Mouse (Mus musculus) left cerebral cortex, adult 2 months (tissue): Measurements from ENCODE around the gene Dlx5. TPM values are rescaled to one million over a fixed set of nuclear protein-coding genes. Genes with fewer than 3 reads are reported as not detected.
A peak's percentile ranks its signal among the peaks of the same experiment; 100 is the strongest.

Source experiments
- DNase-seq, 2 experiments: peaks; one replicate each; pipeline ENCODE4 v3.0.0; 2021 to 2022; ENCODE audit warnings: low spot score in 2 of 2, mixed read lengths in 1 of 2; ENCODE audit errors: extremely low spot score in 1 of 2
- H3K27ac ChIP-seq: fragments of 200-600 bp; 2 replicates; pipeline ENCODE4 v1.8.1; 2022
- H3K4me3 ChIP-seq: fragments of 200-600 bp; 2 replicates; pipeline ENCODE4 v1.8.1; 2022
- CTCF ChIP-seq: fragments of 200-600 bp; IDR thresholded peaks from 2 replicates; pipeline ENCODE4 v1.8.1; 2022; ENCODE audit warnings: antibody characterized with exemption, mild to moderate bottlenecking, moderate library complexity
- intact Hi-C: fragments of 180-260 bp; cut with DNase I; formaldehyde crosslinking; loops from one replicate; pipeline ENCODE4 v1.15.1; 2025
- total RNA-seq, 2 experiments: library from RNA; stranded (reverse); gene quantifications; 2 replicates each; pipeline ENCODE4 v1.2.3; 2021

Dlx5 gene
- total RNA-seq, 2 experiments from 2014 or later: 5.6 to 8.9 TPM

DNA sequence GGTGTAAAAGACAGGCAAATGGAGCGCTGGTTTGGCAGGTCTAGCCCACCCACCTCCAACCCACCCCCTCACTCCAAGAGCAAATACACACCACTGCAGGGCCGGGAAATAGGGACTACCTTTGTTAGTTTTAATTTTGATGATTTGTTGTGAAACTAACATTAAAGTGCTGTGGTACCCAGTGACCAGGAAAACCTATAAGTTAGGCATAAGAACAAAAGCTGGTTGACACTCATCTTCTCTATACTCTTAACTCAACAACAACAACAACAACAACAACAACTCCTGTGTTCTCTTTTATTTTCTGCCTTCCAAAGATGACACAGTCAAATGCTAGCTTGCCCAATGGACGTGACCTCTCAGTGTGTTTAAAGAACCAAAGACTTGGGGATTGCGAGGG is 25.0 kb downstream of the Dlx5 start:
- no peak overlapping the region for H3K4me3 ChIP-seq
- DNase-seq: no peak
- no peak for TF ChIP-seq CTCF
- H3K27ac ChIP-seq: no peak overlapping the region
- intact Hi-C loops: no loop called here

DNA sequence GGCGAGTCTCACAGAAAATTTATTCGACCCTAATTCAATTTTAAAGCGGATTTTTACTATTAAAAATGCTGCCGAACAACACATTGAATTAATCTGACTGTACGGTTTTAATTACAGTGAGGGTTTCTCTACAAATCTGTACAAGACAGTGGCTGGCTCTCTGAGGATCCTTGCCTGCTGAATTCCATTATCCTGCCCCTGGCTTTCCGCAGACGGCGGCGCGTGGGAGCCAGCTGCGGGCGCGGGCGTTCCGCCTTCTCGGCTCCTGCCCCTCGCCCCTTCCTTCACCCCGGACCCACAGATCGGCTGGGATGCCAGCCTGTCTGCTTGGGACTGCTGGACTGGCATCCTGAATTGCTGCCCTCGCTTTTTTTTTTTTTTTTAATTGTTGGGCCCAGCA is 25.6 kb downstream of the Dlx5 start:
- DNase-seq: no peak
- TF ChIP-seq CTCF: no peak
- Histone ChIP-seq H3K27ac (no peak overlapping the region), H3K4me3 (0 out of 2 replicates have a peak overlapping the region, but pooled peaks have one; percentile 4)
- intact Hi-C loops: no loop called here

DNA sequence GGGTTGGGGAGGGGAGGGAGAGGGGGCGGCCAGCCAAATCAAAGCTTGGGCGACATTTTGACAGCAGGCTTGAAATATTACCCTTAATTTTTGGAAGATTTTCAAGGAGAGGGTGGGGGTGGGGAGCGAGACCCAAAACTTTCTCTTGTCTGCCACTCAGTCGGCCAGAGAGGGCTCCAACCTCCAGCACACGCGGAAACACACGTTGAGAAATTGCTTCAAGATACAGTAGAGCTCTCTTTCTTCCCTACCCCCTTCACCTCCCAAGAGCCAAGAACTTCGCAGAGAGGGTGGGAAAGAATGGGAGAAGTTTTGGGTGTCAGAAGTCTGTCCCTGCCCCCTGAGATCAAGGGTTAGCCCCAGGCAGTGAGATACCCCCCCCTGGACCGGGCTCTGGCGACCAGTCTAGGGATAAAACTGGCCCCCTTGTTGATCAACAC is 26.1 kb downstream of the Dlx5 start:
- no peak for DNase-seq
- Histone ChIP-seq H3K27ac (no peak overlapping the region), H3K4me3 (no peak overlapping the region)
- no peak for TF ChIP-seq CTCF
- intact Hi-C loops: no loop called here

DNA sequence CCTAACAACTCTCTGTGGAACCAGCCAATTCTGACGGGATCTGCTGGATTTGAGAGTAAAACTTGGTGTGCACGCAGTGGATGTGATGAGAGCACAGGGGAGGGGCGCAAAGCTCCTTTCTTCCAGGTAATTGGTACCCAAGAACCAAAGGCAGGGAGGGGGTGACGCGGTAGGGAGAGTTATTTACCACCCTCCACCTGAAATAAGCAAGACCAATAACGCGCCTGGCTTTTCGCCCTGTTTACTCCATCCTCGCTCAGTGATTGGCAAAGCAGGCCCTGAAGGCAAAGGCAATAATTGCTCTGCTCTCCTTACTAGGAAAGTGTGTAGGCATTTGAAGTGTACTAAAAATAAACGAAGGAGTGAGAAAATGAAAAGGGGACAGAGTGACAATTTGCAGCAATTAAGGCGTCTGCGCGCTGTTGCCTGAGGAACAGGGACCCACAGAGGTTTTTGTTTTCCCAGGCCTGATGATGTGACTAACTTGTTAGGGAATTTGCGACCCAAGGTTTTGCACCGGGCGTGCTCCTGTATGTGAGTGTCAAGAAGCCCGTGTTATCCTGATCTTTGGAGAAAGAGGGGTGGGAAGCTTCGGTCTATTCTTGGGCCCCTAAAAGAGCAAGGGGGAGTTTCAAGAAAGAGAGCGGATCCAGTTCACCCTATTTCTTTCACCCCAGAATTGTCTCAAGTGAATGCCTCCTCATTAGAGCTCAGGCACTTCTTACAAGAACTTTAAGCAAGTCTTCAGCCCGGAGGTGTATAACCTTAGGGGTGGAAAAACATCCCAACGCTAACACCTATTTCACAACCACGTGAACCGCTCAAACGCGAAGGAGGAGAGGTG is 26.8 kb downstream of the Dlx5 start:
- TF ChIP-seq CTCF: no peak

DNA sequence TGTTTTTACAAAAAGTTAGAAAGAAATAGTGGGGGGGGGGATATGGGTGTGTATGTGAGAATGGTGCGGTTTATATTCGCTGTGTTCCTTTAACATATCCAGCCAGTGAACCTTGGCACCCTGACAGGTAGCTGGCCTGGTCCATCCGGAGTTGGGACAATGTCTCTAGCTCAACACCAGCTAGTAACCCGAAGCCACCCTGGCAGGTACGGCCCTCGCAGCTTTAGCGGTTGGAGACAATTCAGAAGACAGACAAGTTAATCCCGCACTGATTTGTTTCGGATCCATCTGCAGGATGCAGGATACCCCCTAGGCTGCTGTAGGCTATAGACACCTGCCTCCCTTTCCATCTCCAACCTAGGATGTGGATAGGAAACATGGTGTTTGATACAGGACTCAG is 27.7 kb downstream of the Dlx5 start:
- no peak for DNase-seq
- Histone ChIP-seq H3K4me3 (no peak overlapping the region), H3K27ac (no peak overlapping the region)
- TF ChIP-seq CTCF: no peak
- intact Hi-C loops: no loop called here

More for the DNA sequence above, 26.8 kb downstream of the Dlx5 start:
- Histone ChIP-seq H3K27ac (no peak overlapping the region), H3K4me3 (no peak overlapping the region)
- intact Hi-C loops: no loop called here
- DNase-seq: no peak

DNA sequence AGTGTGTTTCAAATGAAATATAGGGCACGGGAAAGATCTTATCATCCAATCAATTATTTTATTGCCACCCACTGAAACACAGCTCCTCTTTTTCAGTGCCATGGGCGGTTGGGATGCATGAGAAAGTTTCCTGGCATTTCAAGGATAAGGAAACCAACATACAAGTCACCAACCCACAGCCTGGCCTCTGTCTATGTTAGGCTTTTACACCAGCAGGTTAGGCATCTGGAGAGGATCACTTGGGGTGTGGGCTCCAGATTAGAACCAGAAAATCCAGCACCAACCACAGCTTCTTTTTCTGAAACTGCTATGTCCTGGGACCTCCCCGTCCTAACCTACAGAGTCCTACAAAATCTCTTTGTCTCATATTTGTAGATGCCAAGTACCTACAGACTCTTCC is 28.9 kb downstream of the Dlx5 start:
- Histone ChIP-seq H3K27ac (no peak overlapping the region), H3K4me3 (no peak overlapping the region)
- TF ChIP-seq CTCF: no peak
- intact Hi-C loops: no loop called here
- DNase-seq: no peak

DNA sequence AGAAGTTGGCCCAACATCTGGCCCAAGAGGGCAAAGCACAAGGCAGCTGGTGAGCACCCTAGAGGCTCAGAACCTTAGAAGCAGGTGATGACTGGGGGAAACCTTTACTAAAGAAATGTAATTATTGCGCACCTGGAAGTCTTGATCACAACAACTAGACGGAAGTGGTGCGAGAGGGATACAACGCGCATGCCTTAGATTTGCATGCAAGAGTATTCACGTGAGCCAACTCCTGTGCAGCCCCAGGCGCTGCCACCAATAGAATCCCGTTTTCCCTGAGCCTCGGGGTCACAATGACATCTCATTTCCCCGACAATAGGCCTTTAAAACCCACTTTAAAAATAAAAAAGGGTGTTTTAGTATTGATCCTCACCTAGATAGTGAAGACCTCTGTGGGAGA is 30.7 kb downstream of the Dlx5 start:
- no peak overlapping the region for H3K4me3 ChIP-seq
- no peak overlapping the region for H3K27ac ChIP-seq
- no peak for TF ChIP-seq CTCF
- intact Hi-C loops: no loop called here
- no peak for DNase-seq

DNA sequence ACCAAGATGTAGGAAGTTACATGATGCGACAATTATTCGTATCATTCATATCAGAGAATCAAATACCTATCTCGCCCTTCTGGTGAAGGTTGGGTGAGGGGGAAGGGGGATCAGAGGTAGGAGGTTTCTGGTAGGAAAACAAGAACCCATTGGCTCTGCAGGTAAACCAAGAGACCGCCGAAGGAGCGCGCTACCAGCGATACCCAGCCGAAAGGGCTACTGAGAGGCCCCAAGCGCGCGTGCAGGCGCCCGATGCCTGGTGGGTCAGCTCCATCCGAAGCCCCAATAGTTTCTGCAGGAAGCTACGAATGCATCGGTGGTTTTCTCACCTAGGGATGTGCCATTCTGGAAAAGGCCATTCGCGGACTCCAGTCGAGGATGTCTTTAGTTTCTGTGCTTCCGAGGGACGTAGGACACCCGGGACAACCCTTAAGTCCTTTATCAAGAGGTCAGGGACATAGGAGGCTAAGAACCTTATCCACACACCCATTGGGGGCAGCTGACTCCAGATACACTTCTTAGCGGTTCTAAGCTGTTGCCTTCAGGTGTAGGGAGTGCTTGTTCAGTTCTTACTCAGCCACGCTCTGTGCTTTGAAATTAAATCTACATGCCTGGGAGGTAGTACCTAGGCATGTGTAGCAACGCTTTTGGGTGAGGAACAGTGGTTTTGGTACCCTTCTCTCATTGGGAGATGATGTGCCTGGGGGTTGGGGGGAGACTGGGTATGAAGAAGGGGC is 31.4 kb downstream of the Dlx5 start:
- Histone ChIP-seq H3K4me3 (no peak overlapping the region), H3K27ac (no peak overlapping the region)
- intact Hi-C loops: no loop called here
- TF ChIP-seq CTCF: no peak
- no peak for DNase-seq

DNA sequence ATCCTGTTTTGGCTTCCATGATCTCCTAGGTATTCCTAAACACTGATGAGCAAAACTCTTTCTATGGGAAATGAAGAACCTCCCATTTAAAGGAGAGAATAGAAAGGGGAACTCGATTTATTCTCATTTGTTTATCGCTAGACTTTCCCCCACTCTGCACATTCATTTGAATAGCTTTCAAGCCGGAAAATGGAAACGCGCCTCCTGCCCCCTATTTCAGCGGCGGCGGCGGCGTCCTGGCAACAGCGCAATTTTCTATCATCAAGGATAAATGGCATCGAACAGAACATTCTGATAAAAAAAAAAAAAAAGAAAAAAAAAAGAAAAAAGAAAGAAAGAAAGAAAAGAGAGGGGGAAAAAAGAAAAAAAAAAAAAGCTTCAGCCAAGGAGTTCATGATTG is 32.1 kb downstream of the Dlx5 start:
- Histone ChIP-seq H3K27ac (no peak overlapping the region), H3K4me3 (no peak overlapping the region)
- no peak for TF ChIP-seq CTCF
- no peak for DNase-seq
- intact Hi-C loops: no loop called here

DNA sequence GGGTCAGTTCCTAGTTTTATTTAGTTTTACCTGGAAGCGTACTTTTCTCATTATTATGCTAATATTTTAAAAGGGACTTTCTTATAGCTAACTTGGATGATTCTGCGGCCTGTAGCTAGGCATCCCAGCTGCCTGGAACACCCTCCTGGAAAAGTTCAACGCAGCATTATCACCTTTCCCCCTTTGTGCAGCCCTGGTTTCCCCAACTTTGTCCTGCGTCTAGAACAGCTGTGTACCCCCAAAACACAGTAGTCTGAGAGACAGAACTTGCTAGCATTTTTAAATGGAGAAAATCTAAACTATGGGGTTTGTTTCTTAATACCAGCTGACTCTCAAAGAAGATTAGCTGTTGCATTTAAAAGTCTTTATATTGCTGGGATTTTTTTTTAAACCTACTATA is 33.3 kb downstream of the Dlx5 start:
- no peak for DNase-seq
- intact Hi-C loops: no loop called here
- H3K27ac ChIP-seq: no peak overlapping the region
- H3K4me3 ChIP-seq: no peak overlapping the region
- no peak for TF ChIP-seq CTCF

DNA sequence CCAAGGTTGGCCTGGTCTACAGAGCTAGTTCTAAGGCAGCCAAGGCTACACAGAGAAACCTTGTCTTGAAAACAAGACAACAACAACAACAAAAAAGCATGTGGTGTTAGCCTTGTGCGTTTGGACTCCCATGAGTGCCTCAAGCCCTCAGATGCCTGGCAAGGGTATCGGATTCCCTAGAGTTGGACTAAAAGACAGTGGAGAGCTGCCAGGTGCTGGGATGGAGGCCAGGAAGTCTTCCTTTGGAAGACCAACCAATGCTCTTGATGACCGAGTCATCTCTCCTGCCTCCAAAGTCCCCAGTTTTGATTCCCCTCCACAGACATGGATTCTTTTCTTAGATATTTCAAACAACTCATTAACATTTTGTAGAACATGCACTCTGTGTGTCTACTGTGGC is 48.6 kb downstream of the Dlx5 start:
- no peak for TF ChIP-seq CTCF
- intact Hi-C loops: no loop called here
- Histone ChIP-seq H3K27ac (no peak overlapping the region), H3K4me3 (no peak overlapping the region)
- DNase-seq: no peak

DNA sequence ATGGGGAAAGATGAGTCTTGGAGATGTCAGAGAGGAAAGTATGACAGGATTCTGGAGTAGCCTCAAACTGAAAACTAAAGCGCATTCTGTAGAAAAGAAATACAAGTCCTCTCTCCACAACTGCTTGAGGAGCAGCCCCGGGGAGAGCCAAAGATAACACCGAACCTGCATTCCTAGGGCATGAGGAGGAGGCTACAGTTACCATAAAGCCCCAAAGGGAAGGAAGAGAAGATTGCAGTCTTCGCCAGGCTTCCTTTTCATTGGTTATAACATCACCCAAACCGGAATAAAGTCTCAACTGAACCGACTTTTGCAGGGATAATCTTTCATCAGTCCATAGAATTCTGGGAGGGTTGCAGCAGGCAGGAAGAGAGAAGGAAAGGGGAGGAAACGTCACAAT is 51.4 kb downstream of the Dlx5 start:
- DNase-seq: no peak
- intact Hi-C loops: no loop called here
- no peak for TF ChIP-seq CTCF
- no peak overlapping the region for H3K27ac ChIP-seq
- no peak overlapping the region for H3K4me3 ChIP-seq

Other genes with a start within 250 kb of the Dlx5 start
- 10 to 100 TPM in 1 of 2 experiments, 1 to 10 TPM in 1; 9.1 to 11.1 TPM for gene Dlx6, start 18.8 kb downstream of the Dlx5 start, total RNA-seq
- 1 to 10 TPM; 6.0 to 6.3 TPM for gene Sdhaf3, start 73.9 kb upstream of the Dlx5 start, total RNA-seq